Mouse (Mus musculus): Measurements from ENCODE around the gene Tmem88b. TPM values are rescaled to one million over a fixed set of nuclear protein-coding genes. Genes with fewer than 3 reads are reported as not detected.
A peak's percentile ranks its signal among the peaks of the same experiment; 100 is the strongest.

The Tmem88b gene
- polyA plus RNA-seq, 1 experiment from 2014 or later = 0.69 TPM

GRCm38 (mm10) chr4:155785246-155785645 is 428 bp downstream of the Tmem88b start:
- no peaks in the 10 kb centered on the region for H3K9me3 ChIP-seq

GRCm38 (mm10) chr4:155784081-155784701 is 1.5 kb downstream of the Tmem88b start:
- ATAC-seq (ENCODE audit: insufficient number of reproducible peaks, insufficient read depth, low FRiP score, low TSS enrichment) = peak; percentile 79
- WGBS = under 1% methylated on average over 52 of the region's 52 CpGs
- peaks cover 15% of the 10 kb centered on the region for H3K4me1 ChIP-seq
- H3K4me3 ChIP-seq = peak overlapping the region; percentile 59
- no peaks in the 10 kb centered on the region for H3K9me3 ChIP-seq
- no peaks in the 10 kb centered on the region for H3K36me3 ChIP-seq
- peak overlapping the region; percentile 80 for H3K27ac ChIP-seq
- H3K4me2 ChIP-seq (replicated peaks) = peak overlapping the region; percentile 72
- H3K9ac ChIP-seq = peak overlapping the region; percentile 87
- no peaks in the 10 kb centered on the region for H3K27me3 ChIP-seq

More at GRCm38 (mm10) chr4:155785246-155785645, 428 bp downstream of the Tmem88b start:
- no peak for ATAC-seq (ENCODE audit: insufficient number of reproducible peaks, insufficient read depth, low FRiP score, low TSS enrichment)
- Histone ChIP-seq H3K9ac (peak overlapping the region; percentile 27; the same call in 1 of the 2 replicates), H3K4me1 (peaks cover 15% of the 10 kb centered on the region), H3K4me2 (replicated peaks) (peak overlapping the region; percentile 72; the same call in 1 of the 2 replicates), H3K36me3 (no peaks in the 10 kb centered on the region), H3K4me3 (no peak overlapping the region), H3K27me3 (no peaks in the 10 kb centered on the region), H3K27ac (no peak overlapping the region)
- 77% methylated on average over 10 of the region's 10 CpGs for WGBS

- Histone ChIP-seq H3K4me3 (peak overlapping the region; percentile 59), H3K36me3 (no peaks in the 10 kb centered on the region), H3K4me2 (replicated peaks) (peak overlapping the region; percentile 72), H3K4me1 (peaks cover 15% of the 10 kb centered on the region), H3K27me3 (no peaks in the 10 kb centered on the region), H3K9me3 (no peaks in the 10 kb centered on the region), H3K27ac (no peak overlapping the region), H3K9ac (peak overlapping the region; percentile 30; the same call in 1 of the 2 replicates)
- no peak for ATAC-seq (ENCODE audit: insufficient number of reproducible peaks, insufficient read depth, low FRiP score, low TSS enrichment)
- WGBS = 44% methylated on average over 16 of the region's 16 CpGs
These were observed 2.1 kb downstream of the Tmem88b start for GRCm38 (mm10) chr4:155783486-155784080.

- Histone ChIP-seq H3K36me3 (no peaks in the 10 kb centered on the region), H3K4me3 (no peak overlapping the region), H3K4me1 (peaks cover 15% of the 10 kb centered on the region), H3K27ac (0 out of 2 replicates have a peak overlapping the region, but pooled peaks have one; percentile 7), H3K4me2 (replicated peaks) (no peak overlapping the region), H3K9ac (no peak overlapping the region), H3K9me3 (no peaks in the 10 kb centered on the region), H3K27me3 (no peaks in the 10 kb centered on the region)
- 33% methylated on average over 6 of the region's 6 CpGs for WGBS
- no peak; the same call in 1 of the 2 replicates for ATAC-seq (ENCODE audit: insufficient number of reproducible peaks, insufficient read depth, low FRiP score, low TSS enrichment)
These were observed 4.8 kb downstream of the Tmem88b start for GRCm38 (mm10) chr4:155780895-155781294.

GRCm38 (mm10) chr4:155779498-155779897 is 6.2 kb downstream of the Tmem88b start:
- Histone ChIP-seq H3K27ac (no peak overlapping the region), H3K27me3 (no peaks in the 10 kb centered on the region), H3K9ac (no peak overlapping the region), H3K4me2 (replicated peaks) (no peak overlapping the region), H3K4me3 (no peak overlapping the region), H3K9me3 (no peaks in the 10 kb centered on the region), H3K4me1 (peaks cover 8% of the 10 kb centered on the region; the same call in 1 of the 2 replicates), H3K36me3 (no peaks in the 10 kb centered on the region)
- 83% methylated on average over 4 of the region's 4 CpGs for WGBS
- ATAC-seq (ENCODE audit: insufficient number of reproducible peaks, insufficient read depth, low FRiP score, low TSS enrichment) = no peak

GRCm38 (mm10) chr4:155777816-155778215 is 7.9 kb downstream of the Tmem88b start:
- no peaks in the 10 kb centered on the region for H3K36me3 ChIP-seq
- H3K9ac ChIP-seq = no peak overlapping the region
- ATAC-seq (ENCODE audit: insufficient number of reproducible peaks, insufficient read depth, low FRiP score, low TSS enrichment) = no peak
- H3K4me1 ChIP-seq = peaks cover 16% of the 10 kb centered on the region
- WGBS = 71% methylated on average over 2 of the region's 2 CpGs
- H3K9me3 ChIP-seq = no peaks in the 10 kb centered on the region
- H3K4me2 ChIP-seq (replicated peaks) = no peak overlapping the region
- H3K27ac ChIP-seq = no peak overlapping the region
- no peak overlapping the region for H3K4me3 ChIP-seq
- H3K27me3 ChIP-seq = peaks cover 10% of the 10 kb centered on the region; the same call in 1 of the 2 replicates

- H3K27ac ChIP-seq = no peak overlapping the region
- no peaks in the 10 kb centered on the region for H3K36me3 ChIP-seq
- 9% methylated on average over 2 of the region's 2 CpGs for WGBS
- no peak overlapping the region for H3K4me2 ChIP-seq (replicated peaks)
- H3K9ac ChIP-seq = no peak overlapping the region
- H3K27me3 ChIP-seq = peaks cover 19% of the 10 kb centered on the region
- no peaks in the 10 kb centered on the region for H3K9me3 ChIP-seq
- no peak overlapping the region for H3K4me3 ChIP-seq
- no peak for ATAC-seq (ENCODE audit: insufficient number of reproducible peaks, insufficient read depth, low FRiP score, low TSS enrichment)
- H3K4me1 ChIP-seq = peaks cover 16% of the 10 kb centered on the region
These were observed 8.9 kb downstream of the Tmem88b start for GRCm38 (mm10) chr4:155776704-155777335.

GRCm38 (mm10) chr4:155775855-155776254 is 9.8 kb downstream of the Tmem88b start:
- WGBS = 77% methylated on average over 3 of the region's 3 CpGs
- no peak for ATAC-seq (ENCODE audit: insufficient number of reproducible peaks, insufficient read depth, low FRiP score, low TSS enrichment)
- Histone ChIP-seq H3K27me3 (peaks cover 19% of the 10 kb centered on the region), H3K36me3 (no peaks in the 10 kb centered on the region), H3K4me1 (peaks cover 14% of the 10 kb centered on the region), H3K4me2 (replicated peaks) (no peak overlapping the region), H3K27ac (0 out of 2 replicates have a peak overlapping the region, but pooled peaks have one; percentile 17), H3K9ac (no peak overlapping the region), H3K9me3 (no peaks in the 10 kb centered on the region), H3K4me3 (no peak overlapping the region)

GRCm38 (mm10) chr4:155774971-155775740 is 10.5 kb downstream of the Tmem88b start:
- Histone ChIP-seq H3K36me3 (no peaks in the 10 kb centered on the region), H3K4me2 (replicated peaks) (peak overlapping the region; percentile 81), H3K4me3 (peak overlapping the region; percentile 38), H3K27me3 (peaks cover 19% of the 10 kb centered on the region), H3K9me3 (no peaks in the 10 kb centered on the region), H3K4me1 (peaks cover 17% of the 10 kb centered on the region), H3K27ac (peak overlapping the region; percentile 67), H3K9ac (no peak overlapping the region)
- WGBS = 58% methylated on average over 9 of the region's 9 CpGs
- 0 out of 2 replicates have a peak, but pooled peaks have one; percentile 7 for ATAC-seq (ENCODE audit: insufficient number of reproducible peaks, insufficient read depth, low FRiP score, low TSS enrichment)

- WGBS = 1% methylated on average over 35 of the region's 35 CpGs
- Histone ChIP-seq H3K36me3 (no peaks in the 10 kb centered on the region), H3K4me1 (peaks cover 17% of the 10 kb centered on the region), H3K4me3 (peak within 1 kb of the TSS; percentile 38), H3K9me3 (no peaks in the 10 kb centered on the region), H3K27me3 (peaks cover 19% of the 10 kb centered on the region), H3K4me2 (replicated peaks) (peak within 1 kb of the TSS; percentile 81), H3K27ac (peak within 1 kb of the TSS; percentile 67), H3K9ac (peak within 1 kb of the TSS; percentile 47; the same call in 1 of the 2 replicates)
- ATAC-seq (ENCODE audit: insufficient number of reproducible peaks, insufficient read depth, low FRiP score, low TSS enrichment) = peak; percentile 67
These were observed 11.4 kb downstream of the Tmem88b start, which contains the start of gene Vwa1 for GRCm38 (mm10) chr4:155774280-155774754. Vwa1 (minus strand) TSS chr4:155774698.
